Mouse (Mus musculus) T-cell, adult 2 months (primary cell): ENCODE measurements around the gene Vsig10l.

Experiments
- DNase-seq: peaks from one replicate; pipeline ENCODE4 v3.0.0; 2022; ENCODE audit warnings: low spot score

Gene Vsig10l

GRCm38 (mm10) chr7:43454371-43454770, 8.6 kb upstream of the Vsig10l start:
- DNase-seq = no peak

GRCm38 (mm10) chr7:43463976-43464375, 1.0 kb downstream of the Vsig10l start:
- DNase-seq = no peak

- peak; percentile 12 for DNase-seq
Observed at GRCm38 (mm10) chr7:43464864-43465343, 2.0 kb downstream of the Vsig10l start.

GRCm38 (mm10) chr7:43465344-43466098, 2.6 kb downstream of the Vsig10l start:
- DNase-seq = peak; percentile 88

- DNase-seq = peak; percentile 83
Observed at GRCm38 (mm10) chr7:43466099-43466694, 3.2 kb downstream of the Vsig10l start.

GRCm38 (mm10) chr7:43470373-43470772, 7.4 kb downstream of the Vsig10l start:
- DNase-seq = peak; percentile 36

- DNase-seq = peak; percentile 57
Observed at GRCm38 (mm10) chr7:43475706-43476105, 12.8 kb downstream of the Vsig10l start.

GRCm38 (mm10) chr7:43476376-43476775, 13.4 kb downstream of the Vsig10l start:
- DNase-seq = no peak

- DNase-seq = no peak
Observed at GRCm38 (mm10) chr7:43481191-43481590, 18.2 kb downstream of the Vsig10l start.

GRCm38 (mm10) chr7:43482090-43482716, 19.3 kb downstream of the Vsig10l start:
- DNase-seq = no peak

GRCm38 (mm10) chr7:43483236-43483635, 20.3 kb downstream of the Vsig10l start:
- no peak for DNase-seq

- no peak for DNase-seq
Observed at GRCm38 (mm10) chr7:43488646-43489045, 25.7 kb downstream of the Vsig10l start.

- DNase-seq = no peak
Observed at GRCm38 (mm10) chr7:43489631-43490125, 26.7 kb downstream of the Vsig10l start, which contains the start of gene Iglon5. Gene Iglon5 (minus strand): TSS chr7:43490075.

- no peak for DNase-seq
Observed at GRCm38 (mm10) chr7:43490182-43490584, 27.2 kb downstream of the Vsig10l start.

- no peak for DNase-seq
Observed at GRCm38 (mm10) chr7:43490861-43491260, 27.9 kb downstream of the Vsig10l start.

GRCm38 (mm10) chr7:43495343-43496021, 32.5 kb downstream of the Vsig10l start:
- no peak for DNase-seq

- DNase-seq = no peak
Observed at GRCm38 (mm10) chr7:43511707-43512478, 48.9 kb downstream of the Vsig10l start.

- DNase-seq = no peak
Observed at GRCm38 (mm10) chr7:43512519-43512918, 49.6 kb downstream of the Vsig10l start.

GRCm38 (mm10) chr7:43515076-43515475, 52.1 kb downstream of the Vsig10l start:
- no peak for DNase-seq

- DNase-seq = no peak
Observed at GRCm38 (mm10) chr7:43518341-43518740, 55.4 kb downstream of the Vsig10l start.
